Mouse (Mus musculus): ENCODE data around the gene Krr1.

Krr1 gene

GRCm38 (mm10) chr10:111972542-111973361, at the start of gene Krr1:
TSS of gene Krr1 (plus strand) at chr10:111972664.
- DNase-seq (ENCODE audit: inconsistent ontology term), result peak; percentile 97

GRCm38 (mm10) chr10:111923503-111924135, 48.8 kb upstream of the Krr1 start:
- DNase-seq (ENCODE audit: inconsistent ontology term), result no peak

- no peak for DNase-seq (ENCODE audit: inconsistent ontology term)
Observed at GRCm38 (mm10) chr10:111924141-111924540, 48.3 kb upstream of the Krr1 start.

GRCm38 (mm10) chr10:111924716-111925488, 47.6 kb upstream of the Krr1 start:
- DNase-seq (ENCODE audit: inconsistent ontology term), result peak; percentile 24

GRCm38 (mm10) chr10:111925489-111925860, 47.0 kb upstream of the Krr1 start:
- peak; percentile 73 for DNase-seq (ENCODE audit: inconsistent ontology term)

GRCm38 (mm10) chr10:111932621-111933345, 39.7 kb upstream of the Krr1 start:
- DNase-seq (ENCODE audit: inconsistent ontology term), result peak; percentile 57

- peak; percentile 67 for DNase-seq (ENCODE audit: inconsistent ontology term)
Observed at GRCm38 (mm10) chr10:111935207-111935606, 37.3 kb upstream of the Krr1 start.

GRCm38 (mm10) chr10:111936021-111936420, 36.4 kb upstream of the Krr1 start:
- peak; percentile 14 for DNase-seq (ENCODE audit: inconsistent ontology term)

GRCm38 (mm10) chr10:111936491-111937145, 35.8 kb upstream of the Krr1 start:
- peak; percentile 96 for DNase-seq (ENCODE audit: inconsistent ontology term)

- no peak for DNase-seq (ENCODE audit: inconsistent ontology term)
Observed at GRCm38 (mm10) chr10:111937146-111937534, 35.3 kb upstream of the Krr1 start.

- no peak for DNase-seq (ENCODE audit: inconsistent ontology term)
Observed at GRCm38 (mm10) chr10:111943026-111943425, 29.4 kb upstream of the Krr1 start.

- DNase-seq (ENCODE audit: inconsistent ontology term), result no peak
Observed at GRCm38 (mm10) chr10:111945563-111945962, 26.9 kb upstream of the Krr1 start.

GRCm38 (mm10) chr10:111948041-111948440, 24.4 kb upstream of the Krr1 start:
- DNase-seq (ENCODE audit: inconsistent ontology term), result no peak

- DNase-seq (ENCODE audit: inconsistent ontology term), result no peak
Observed at GRCm38 (mm10) chr10:111949008-111949407, 23.5 kb upstream of the Krr1 start.

- no peak for DNase-seq (ENCODE audit: inconsistent ontology term)
Observed at GRCm38 (mm10) chr10:111955836-111956235, 16.6 kb upstream of the Krr1 start.

- DNase-seq (ENCODE audit: inconsistent ontology term), result peak; percentile 58
Observed at GRCm38 (mm10) chr10:111957271-111958045, 15.0 kb upstream of the Krr1 start.

- DNase-seq (ENCODE audit: inconsistent ontology term), result no peak
Observed at GRCm38 (mm10) chr10:111958046-111958421, 14.4 kb upstream of the Krr1 start.

GRCm38 (mm10) chr10:111959353-111959752, 13.1 kb upstream of the Krr1 start:
- no peak for DNase-seq (ENCODE audit: inconsistent ontology term)

- DNase-seq (ENCODE audit: inconsistent ontology term), result no peak
Observed at GRCm38 (mm10) chr10:111960459-111960858, 12.0 kb upstream of the Krr1 start.

GRCm38 (mm10) chr10:111966394-111966793, 6.1 kb upstream of the Krr1 start:
- peak; percentile 27 for DNase-seq (ENCODE audit: inconsistent ontology term)
